Mouse (Mus musculus) NIH3T3 (cell line): ENCODE measurements around the gene Hlx.

Experiments used
- DNase-seq: peaks from one replicate; pipeline ENCODE4 v3.0.0-alpha.2; 2012; ENCODE audit warnings: low read depth

The Hlx gene

GRCm38 (mm10) chr1:184732556-184733049, at the start of gene Hlx:
Gene Hlx, minus strand, starts transcription at chr1:184732619.
- DNase-seq = peak; percentile 95

DNA sequence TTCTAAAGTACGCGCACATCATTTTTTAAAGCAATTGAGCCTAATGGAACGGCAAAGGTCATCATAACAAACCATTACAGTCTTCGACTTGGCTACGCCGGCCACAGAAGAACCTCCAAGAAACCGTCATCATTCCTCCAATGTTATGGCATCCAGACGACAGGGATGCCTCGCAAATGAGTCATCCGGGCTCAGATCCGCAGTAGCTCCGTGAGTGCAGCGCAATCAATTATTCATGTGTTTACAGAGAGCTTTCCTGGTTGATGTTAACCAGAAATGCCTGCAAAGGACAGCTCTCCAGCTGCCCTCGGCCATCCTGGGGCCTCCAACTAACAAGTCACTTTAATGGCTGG, 49.7 kb upstream of the Hlx start:
- peak; percentile 67 for DNase-seq

DNA sequence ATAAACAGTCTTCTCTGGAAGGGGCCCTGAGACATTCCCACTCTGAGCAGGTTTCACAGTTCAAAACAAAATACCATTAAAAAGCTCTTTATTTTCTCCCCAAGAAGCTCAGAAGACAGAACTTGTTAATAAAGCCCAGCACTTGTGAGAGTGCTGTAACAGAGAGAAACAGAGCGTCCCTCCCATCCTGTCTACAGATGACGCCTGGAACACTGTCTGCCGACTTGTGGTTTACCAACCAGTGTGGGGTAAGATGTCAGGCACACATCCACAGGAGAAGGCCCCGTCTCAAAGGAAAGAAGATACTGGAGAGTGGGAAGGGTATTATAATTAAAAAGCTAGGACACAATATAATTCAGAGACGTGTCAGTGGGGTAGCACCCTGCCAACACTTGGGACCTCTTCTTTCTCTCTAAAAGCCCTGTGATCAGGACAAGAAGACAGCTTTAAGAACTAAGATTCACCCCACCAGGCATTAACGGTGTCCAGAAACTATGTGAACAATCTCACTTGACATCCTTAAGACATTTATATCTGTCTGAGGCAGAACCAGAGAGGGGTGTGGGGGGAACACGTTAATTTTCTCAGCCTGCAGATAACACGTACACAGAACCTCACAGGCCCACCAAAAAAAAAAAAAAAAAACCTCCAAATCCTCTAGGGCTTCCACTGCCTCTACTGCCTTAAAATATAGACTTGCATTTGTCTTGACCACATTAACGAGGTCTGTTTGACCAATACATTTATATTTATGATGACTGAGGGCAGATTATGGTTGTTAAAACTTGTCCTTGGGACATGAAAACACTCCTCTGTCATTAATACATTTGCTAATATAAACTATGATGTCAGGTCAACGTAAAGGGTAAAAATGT, 49.1 kb upstream of the Hlx start:
- DNase-seq = no peak

GRCm38 (mm10) chr1:184778157-184778556, 45.7 kb upstream of the Hlx start:
- DNase-seq = no peak

DNA sequence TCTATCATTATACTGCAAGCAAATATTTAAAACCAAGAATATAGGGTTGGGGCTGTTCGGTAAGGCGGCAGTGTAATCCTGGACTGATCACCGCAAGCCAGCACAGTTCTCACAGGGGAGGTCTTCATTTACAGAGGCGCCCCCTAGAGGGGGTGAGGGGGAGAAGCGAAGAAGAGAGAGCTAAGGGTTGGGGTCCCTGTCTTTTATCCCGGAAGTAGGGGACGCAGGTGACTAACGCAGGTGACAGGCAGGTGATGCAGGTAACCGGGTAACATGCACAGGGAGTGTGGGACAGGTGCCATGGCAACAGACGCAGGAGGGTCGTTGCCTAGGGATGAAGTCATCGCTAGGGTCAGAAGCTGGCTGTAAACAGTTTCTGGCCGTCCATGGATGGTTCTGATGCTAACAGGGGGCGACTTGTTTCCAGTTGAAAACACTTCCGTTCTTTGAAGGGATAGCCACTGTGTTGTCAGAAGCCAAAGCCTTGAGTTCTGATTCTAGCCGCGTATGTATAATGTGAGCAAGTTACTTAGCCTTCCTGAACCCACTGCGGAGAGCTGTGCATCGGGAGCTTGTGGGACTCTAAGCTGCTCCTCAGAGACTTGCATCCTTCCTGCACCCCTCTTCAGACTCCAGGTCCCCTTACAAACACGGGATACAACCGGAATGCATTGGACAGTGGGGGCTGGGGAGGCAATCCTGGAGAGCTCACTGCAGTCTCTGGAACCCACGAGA, 44.8 kb upstream of the Hlx start:
- no peak for DNase-seq

- DNase-seq = no peak
Measured at GRCm38 (mm10) chr1:184775289-184775688, 42.9 kb upstream of the Hlx start.

DNA sequence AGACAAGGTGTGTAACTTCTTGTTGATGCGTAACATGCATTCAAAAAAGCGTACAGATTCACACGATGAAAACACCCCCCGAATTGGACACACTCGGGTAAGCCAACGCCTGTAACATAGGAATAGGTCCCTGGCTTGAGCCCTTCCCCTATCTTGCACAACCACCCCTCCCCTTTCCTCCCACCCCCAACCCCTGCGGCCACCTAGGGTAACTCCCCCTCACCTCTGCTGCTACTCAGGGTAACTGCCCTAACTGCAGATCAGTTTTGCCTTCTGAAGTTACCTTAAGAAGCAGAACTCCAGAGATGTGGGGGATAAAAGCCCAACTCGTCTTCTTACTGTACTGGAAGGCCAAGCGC, 39.5 kb upstream of the Hlx start:
- DNase-seq = no peak

- DNase-seq = peak; percentile 84
Measured at GRCm38 (mm10) chr1:184771202-184771890, 38.9 kb upstream of the Hlx start.

- peak; percentile 25 for DNase-seq
Measured at GRCm38 (mm10) chr1:184763866-184764265, 31.4 kb upstream of the Hlx start.

DNA sequence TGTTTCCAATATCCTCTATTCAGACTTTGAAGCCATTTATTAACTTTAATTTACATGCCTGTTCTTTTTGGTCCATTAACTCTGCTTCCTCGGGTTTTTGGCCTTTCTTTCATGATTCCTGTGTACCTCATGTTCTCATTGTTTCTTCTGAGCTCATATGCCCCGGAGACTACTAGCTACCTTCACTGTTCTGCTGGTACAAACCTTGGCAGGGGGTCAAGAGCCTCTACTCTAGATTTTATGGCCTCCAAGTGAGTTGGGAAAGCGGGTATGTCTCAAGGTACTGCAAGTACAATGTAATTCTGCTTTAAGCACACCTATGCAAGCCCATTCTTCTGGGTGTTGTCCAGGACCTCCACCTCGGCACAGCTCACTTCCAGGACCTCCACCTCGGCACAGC, 30.5 kb upstream of the Hlx start:
- no peak for DNase-seq

DNA sequence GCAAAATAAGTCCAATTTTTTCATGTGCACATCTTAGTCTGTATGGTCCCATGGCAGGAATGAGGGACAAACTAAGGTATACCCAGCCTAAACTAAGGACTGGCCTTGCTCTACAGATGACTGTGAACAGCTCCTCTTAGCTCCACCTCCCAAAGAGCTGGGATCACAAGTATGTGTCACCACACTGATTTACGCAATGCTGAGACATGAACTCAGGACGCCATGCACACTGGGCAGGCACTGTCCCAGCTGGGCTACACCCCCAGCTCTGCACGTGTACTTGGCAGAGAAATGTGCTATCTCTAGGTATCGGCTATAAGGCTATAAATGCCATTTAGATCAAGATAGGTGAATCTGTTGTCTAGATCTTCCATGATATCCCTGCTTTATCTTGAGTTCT, 29.6 kb upstream of the Hlx start:
- DNase-seq = no peak

GRCm38 (mm10) chr1:184752671-184753070, 20.3 kb upstream of the Hlx start:
- no peak for DNase-seq

GRCm38 (mm10) chr1:184750114-184750664, 17.8 kb upstream of the Hlx start:
- no peak for DNase-seq

DNA sequence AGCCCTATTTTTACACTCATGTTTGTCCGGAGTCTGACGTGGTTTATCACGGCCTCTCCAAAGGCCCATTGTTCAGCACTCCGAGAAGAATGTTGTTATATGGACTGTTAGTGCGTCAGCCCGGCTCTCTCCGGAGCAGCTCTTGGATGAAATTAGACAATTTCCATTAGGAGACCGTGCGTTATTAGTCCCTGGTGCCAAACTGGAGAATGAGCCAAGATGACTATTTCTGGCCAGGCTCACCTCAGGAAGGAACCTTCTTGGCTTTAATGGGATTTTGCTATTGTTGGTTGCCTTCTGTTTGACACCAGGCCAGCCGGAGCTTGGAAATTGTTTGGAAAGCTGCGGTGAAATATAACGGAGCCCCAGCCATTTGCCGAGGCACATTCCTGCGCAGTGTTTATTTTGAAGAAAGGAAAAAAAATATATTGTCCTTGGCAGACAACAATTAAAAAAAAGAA, 16.3 kb upstream of the Hlx start:
- DNase-seq = no peak

DNA sequence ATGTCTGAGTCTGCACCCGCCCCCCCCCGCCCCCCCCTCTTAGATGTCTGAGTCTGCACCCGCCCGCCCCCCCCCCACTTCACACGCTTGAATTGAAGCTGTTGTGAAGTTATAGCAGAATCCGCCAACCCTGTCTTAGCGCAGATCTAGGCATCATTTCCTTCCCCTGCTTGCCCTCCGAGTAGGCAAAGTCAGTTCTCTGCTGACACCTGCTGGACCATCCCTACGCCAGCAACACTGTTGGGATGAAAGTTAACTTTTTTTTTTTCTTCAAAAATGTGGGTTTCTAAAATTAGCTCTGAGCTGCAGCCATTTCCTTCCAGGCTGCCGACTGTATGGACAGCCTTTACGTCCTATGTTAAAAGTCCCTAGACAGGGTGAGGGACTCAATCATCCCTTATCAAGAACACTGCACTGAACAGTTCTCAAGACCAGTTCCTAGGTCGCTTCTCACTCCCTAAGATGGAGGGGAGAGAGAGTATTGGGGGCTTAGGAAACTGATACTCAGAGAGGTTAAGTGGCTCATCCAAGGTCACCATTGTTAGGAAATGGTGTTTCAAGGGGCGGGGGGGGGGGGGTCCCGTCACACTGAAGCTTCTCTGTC, 5.6 kb upstream of the Hlx start:
- peak; percentile 91 for DNase-seq

DNA sequence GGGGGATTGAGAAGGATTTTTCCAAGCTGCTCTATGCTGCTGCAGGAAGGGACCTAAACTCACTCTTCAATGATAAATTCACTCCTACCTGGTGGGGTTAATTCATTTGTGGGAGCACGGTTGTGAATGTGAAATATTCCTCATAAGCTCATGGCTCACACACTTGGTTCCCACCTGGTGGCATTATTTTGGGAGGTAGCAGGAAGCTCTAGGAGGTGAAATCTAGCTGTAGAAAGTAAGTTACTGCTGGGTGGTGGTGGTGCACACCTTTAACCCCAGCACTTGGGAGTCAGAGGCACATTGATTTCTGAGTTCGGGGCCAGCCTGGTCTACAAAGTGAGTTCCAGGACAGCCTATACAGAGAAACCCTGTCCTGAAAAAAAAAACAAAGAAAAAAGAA, 4.8 kb upstream of the Hlx start:
- DNase-seq = no peak

DNA sequence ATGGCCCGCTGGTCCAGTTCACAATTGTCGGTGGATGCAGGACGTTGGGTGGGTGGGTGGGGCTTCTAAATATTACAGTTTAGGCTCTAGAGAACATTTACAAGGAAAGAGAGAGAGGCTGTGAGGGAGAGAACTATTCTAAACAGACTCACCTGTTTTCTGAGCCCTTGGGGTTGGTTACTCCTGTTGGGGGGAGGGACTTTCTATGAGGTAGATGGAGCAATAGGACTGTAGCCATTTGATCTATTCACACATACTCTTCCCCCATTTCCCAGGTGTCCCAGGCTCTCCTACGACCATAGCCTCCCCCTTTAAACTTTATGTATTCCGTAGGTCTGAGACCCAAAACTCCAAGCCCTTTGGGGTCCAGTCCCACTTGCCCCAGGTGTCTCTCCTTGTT, 3.8 kb upstream of the Hlx start:
- no peak for DNase-seq

- peak; percentile 36 for DNase-seq
Measured at GRCm38 (mm10) chr1:184734991-184735920, 2.8 kb upstream of the Hlx start.

- no peak for DNase-seq
Measured at GRCm38 (mm10) chr1:184734067-184734830, 1.8 kb upstream of the Hlx start.
